Mouse (Mus musculus) neural tube, embryonic 12.5 days (tissue): Measurements from ENCODE around the gene Tbca. TPM values are rescaled to one million over a fixed set of nuclear protein-coding genes. Genes with fewer than 3 reads are reported as not detected.
A peak's percentile ranks its signal among the peaks of the same experiment; 100 is the strongest.

Source experiments
- ATAC-seq: fragments of 200-750 bp; cut with Nextera tagmentation; 2 replicates; pipeline ENCODE4 v1.8.0; 2017; ENCODE audit warnings: low read depth, mild to moderate bottlenecking, moderate TSS enrichment, moderate library complexity; ENCODE audit not compliant: low FRiP score
- H3K27ac ChIP-seq: fragments of 300-500 bp; sonication (generic); 2 replicates; pipeline ENCODE4 v1.5.1; 2016
- H3K27me3 ChIP-seq: fragments of 300-500 bp; sonication (generic); replicated peaks from 2 replicates; pipeline ENCODE4 v1.6.1; 2016; ENCODE audit warnings: mild to moderate bottlenecking
- H3K36me3 ChIP-seq: fragments of 300-500 bp; sonication (generic); 2 replicates; pipeline ENCODE4 v1.6.1; 2016; ENCODE audit warnings: mild to moderate bottlenecking
- H3K4me1 ChIP-seq: fragments of 300-500 bp; sonication (generic); 2 replicates; pipeline ENCODE4 v1.6.1; 2016
- H3K4me2 ChIP-seq: fragments of 300-500 bp; sonication (generic); replicated peaks from 2 replicates; pipeline ENCODE4 v1.6.1; 2016; ENCODE audit warnings: mild to moderate bottlenecking
- H3K4me3 ChIP-seq: fragments of 300-500 bp; sonication (generic); 2 replicates; pipeline ENCODE4 v1.5.1; 2016
- H3K9ac ChIP-seq: fragments of 300-500 bp; sonication (generic); 2 replicates; pipeline ENCODE4 v1.6.1; 2016; ENCODE audit warnings: mild to moderate bottlenecking
- H3K9me3 ChIP-seq: fragments of 300-500 bp; sonication (generic); 2 replicates; pipeline ENCODE4 v1.6.1; 2016; ENCODE audit warnings: mild to moderate bottlenecking
- WGBS: fragments of 180-500 bp; shearing (Covaris S2); methylation state at CpG from one replicate; pipeline ENCODE4 v1.1.7; 2016; 5-methylcytosine and 5-hydroxymethylcytosine counted together
- polyA plus RNA-seq: library from polyadenylated mRNA; unstranded; fragments of >200 nt; fragmentation: Nextera tagmentation; extraction: Ambion mirVana; gene quantifications from 2 replicates; pipeline ENCODE4 v1.2.1, GENCODE M21; 2016

The Tbca gene
- polyA plus RNA-seq, 1 experiment from 2014 or later = 227 TPM

DNA sequence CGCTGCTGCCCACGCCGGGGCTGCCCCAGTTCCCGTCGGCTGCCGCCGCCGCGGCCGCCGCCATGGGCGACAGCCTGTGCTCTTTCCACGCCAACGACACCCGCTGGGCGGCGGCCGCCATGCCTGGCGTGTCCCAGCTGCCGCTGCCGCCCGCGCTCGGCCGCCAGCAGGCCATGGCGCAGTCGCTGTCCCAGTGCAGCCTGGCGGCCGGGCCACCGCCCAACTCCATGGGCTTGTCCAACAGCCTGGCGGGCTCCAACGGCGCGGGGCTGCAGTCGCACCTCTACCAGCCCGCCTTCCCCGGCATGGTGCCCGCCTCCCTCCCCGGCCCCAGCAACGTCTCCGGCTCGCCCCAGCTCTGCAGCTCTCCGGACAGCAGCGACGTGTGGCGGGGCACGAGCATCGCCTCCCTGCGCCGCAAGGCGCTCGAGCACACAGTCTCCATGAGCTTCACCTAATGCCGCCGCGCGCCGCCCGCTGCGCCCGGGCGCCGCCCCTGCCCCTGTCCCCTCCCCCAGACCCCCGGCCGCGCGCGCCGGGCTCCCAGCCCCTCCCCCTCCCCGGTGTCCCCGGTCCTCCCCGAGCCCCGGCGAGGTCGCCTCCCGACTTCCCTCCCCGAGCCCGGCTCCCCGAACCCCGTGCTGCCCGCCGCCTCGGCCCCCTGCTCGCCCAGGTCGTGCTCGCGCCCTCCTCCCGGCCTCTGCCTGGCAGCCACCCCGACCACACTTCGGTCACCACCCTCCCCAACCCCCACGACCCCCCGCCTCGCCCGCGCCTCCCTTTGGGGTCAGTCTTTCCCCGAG, 94.7 kb downstream of the Tbca start:
- WGBS = 1% methylated on average over 93 of the region's 95 CpGs
- Histone ChIP-seq H3K27ac (peak overlapping the region; percentile 42; the same call in 1 of the 2 replicates), H3K9ac (peak overlapping the region; percentile 42; the same call in 1 of the 2 replicates), H3K4me1 (peaks cover 23% of the 10 kb centered on the region), H3K4me2 (peak overlapping the region; percentile 74), H3K9me3 (no peaks in the 10 kb centered on the region), H3K27me3 (peaks cover 84% of the 10 kb centered on the region), H3K36me3 (no peaks in the 10 kb centered on the region), H3K4me3 (peak overlapping the region; percentile 39)
- ATAC-seq = peak; percentile 71

- peak overlapping the region; percentile 39 for H3K4me3 ChIP-seq
- H3K9ac ChIP-seq = 0 out of 2 replicates have a peak overlapping the region, but pooled peaks have one; percentile 42
- 0 out of 2 replicates have a peak overlapping the region, but pooled peaks have one; percentile 42 for H3K27ac ChIP-seq
- peaks cover 89% of the 10 kb centered on the region for H3K27me3 ChIP-seq
- no peak for ATAC-seq
- H3K36me3 ChIP-seq = no peaks in the 10 kb centered on the region
- WGBS = under 1% methylated on average over 36 of the region's 36 CpGs
- H3K4me1 ChIP-seq = peaks cover 23% of the 10 kb centered on the region
- no peaks in the 10 kb centered on the region for H3K9me3 ChIP-seq
- peak overlapping the region; percentile 74 for H3K4me2 ChIP-seq
These were observed 95.6 kb downstream of the Tbca start for GRCm38 (mm10) chr13:94883966-94884960.

DNA sequence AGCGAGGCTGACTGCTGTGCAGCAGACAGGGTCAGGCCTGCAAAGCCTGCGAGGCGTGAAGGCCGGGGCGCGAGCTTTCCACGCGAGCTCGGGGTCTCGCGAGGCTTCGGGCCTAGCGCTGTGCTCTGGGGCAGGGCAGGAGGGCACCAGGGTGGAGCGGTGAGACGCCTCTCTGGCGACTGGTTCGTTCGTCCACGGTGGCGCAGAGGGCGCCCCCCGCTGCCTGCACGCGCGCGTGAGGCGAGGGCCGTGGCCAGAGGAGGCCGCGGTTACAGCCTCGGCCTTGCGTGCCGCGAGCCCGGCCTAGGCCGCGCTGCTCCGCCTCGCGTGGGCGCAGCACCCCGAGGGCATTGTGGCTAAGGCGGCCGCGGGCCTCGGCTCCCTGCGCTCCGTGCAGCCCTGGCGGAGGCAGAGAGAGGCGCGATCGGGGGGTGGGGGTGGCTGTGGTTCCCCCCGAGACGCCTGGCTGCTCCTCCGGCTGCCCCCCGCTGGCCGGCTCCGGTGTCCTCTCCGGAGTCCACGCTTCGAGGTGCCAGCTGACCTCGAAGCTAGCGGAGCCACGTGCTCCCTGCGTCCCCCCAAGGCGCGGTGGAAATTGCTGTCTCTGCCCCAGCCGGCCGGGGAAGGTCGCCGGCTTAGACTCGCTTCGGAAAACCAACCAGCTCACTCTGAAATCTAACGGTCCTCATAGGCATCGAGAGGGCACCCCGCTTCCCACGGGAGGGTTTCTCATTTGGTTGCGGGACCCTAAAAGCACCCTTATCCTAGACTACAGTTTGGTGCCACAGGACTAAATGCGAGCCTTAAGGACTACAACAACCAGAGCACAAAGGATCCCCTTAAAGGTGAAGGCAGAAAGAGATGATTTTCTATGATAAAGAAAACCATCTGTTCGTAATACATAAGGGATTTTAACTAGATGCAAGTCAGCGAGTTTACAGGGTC, 96.9 kb downstream of the Tbca start:
- 1% methylated on average over 81 of the region's 81 CpGs for WGBS
- no peaks in the 10 kb centered on the region for H3K9me3 ChIP-seq
- 0 out of 2 replicates have a peak, but pooled peaks have one; percentile 33 for ATAC-seq
- peak overlapping the region; percentile 23 for H3K4me3 ChIP-seq
- peak overlapping the region; percentile 47 for H3K4me2 ChIP-seq
- H3K27ac ChIP-seq = no peak overlapping the region; the same call in 1 of the 2 replicates
- H3K4me1 ChIP-seq = peaks cover 23% of the 10 kb centered on the region
- peaks cover 87% of the 10 kb centered on the region for H3K27me3 ChIP-seq
- H3K36me3 ChIP-seq = no peaks in the 10 kb centered on the region
- H3K9ac ChIP-seq = no peak overlapping the region

Other genes starting within 250 kb of the Tbca start
- 10.9 and 13.0 TPM in 2 replicates for gene Otp, start 86.7 kb downstream of the Tbca start, polyA plus RNA-seq
- 23.6 and 24.5 TPM in 2 replicates for gene Wdr41, start 187.4 kb downstream of the Tbca start, polyA plus RNA-seq